Mouse (Mus musculus): ENCODE results near the gene Ermap. TPM values are rescaled to one million over a fixed set of nuclear protein-coding genes. Genes with fewer than 3 reads are reported as not detected.

The Ermap gene
- polyA plus RNA-seq, 1 experiment from 2014 or later = 0.49 TPM

- no peaks in the 10 kb centered on the region for H3K9me3 ChIP-seq (ENCODE audit: control insufficient read depth, low read length)
- no peak overlapping the region for H3K4me2 ChIP-seq (replicated peaks; ENCODE audit: low read depth, low read length)
- no peak overlapping the region for H3K9ac ChIP-seq (ENCODE audit: low read depth, low read length)
- H3K4me1 ChIP-seq (ENCODE audit: control insufficient read depth, insufficient read depth, low read length) = no peaks in the 10 kb centered on the region
- 97% methylated on average over 3 of the region's 3 CpGs for WGBS
- no peak for ATAC-seq (ENCODE audit: low FRiP score, low TSS enrichment)
- H3K4me3 ChIP-seq (ENCODE audit: low read length) = no peak overlapping the region
- H3K27me3 ChIP-seq (ENCODE audit: control insufficient read depth, insufficient read depth, low read length) = no peaks in the 10 kb centered on the region
- H3K36me3 ChIP-seq (ENCODE audit: control insufficient read depth, insufficient read depth, low read length) = peaks cover 41% of the 10 kb centered on the region
- H3K27ac ChIP-seq (ENCODE audit: low read depth, low read length) = no peak overlapping the region
These were observed 34.7 kb upstream of the Ermap start for GRCm38 (mm10) chr4:119224534-119224933.

- H3K9ac ChIP-seq (ENCODE audit: low read depth, low read length) = no peak overlapping the region
- no peaks in the 10 kb centered on the region for H3K4me1 ChIP-seq (ENCODE audit: control insufficient read depth, insufficient read depth, low read length)
- no peak overlapping the region for H3K4me2 ChIP-seq (replicated peaks; ENCODE audit: low read depth, low read length)
- no peak overlapping the region for H3K27ac ChIP-seq (ENCODE audit: low read depth, low read length)
- no peak overlapping the region for H3K4me3 ChIP-seq (ENCODE audit: low read length)
- WGBS = 76% methylated on average over 1 of the region's 1 CpGs
- no peaks in the 10 kb centered on the region for H3K27me3 ChIP-seq (ENCODE audit: control insufficient read depth, insufficient read depth, low read length)
- H3K36me3 ChIP-seq (ENCODE audit: control insufficient read depth, insufficient read depth, low read length) = peaks cover 41% of the 10 kb centered on the region
- ATAC-seq (ENCODE audit: low FRiP score, low TSS enrichment) = no peak
- H3K9me3 ChIP-seq (ENCODE audit: control insufficient read depth, low read length) = no peaks in the 10 kb centered on the region
These were observed 33.9 kb upstream of the Ermap start for GRCm38 (mm10) chr4:119223696-119224095.

DNA sequence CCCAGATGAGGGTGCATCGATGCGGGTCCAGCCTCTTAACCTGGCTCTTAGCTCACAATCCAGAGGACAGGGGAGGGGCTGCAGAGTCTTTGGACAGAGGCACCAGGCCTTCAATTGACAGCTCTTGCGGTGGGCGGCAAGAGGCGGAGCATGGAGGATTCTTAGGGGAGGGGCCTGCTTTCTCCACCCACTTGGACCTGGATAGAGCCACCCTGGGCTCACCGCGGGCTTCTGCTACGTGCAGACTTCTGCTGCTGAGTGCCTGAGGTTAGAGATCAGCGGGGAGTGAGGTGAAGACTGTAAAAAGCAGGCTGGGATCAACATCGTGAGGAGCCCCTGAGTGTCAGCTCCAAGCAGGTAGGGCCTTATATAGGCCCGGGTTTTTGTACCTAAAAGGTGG is 28.4 kb upstream of the Ermap start, which contains the start of gene Tmem269:
Tmem269 (minus strand) TSS at position 49 of the 400 bp plus-strand sequence.
- no peak within 1 kb of the TSS for H3K4me2 ChIP-seq (replicated peaks; ENCODE audit: low read depth, low read length)
- no peaks in the 10 kb centered on the region for H3K9me3 ChIP-seq (ENCODE audit: control insufficient read depth, low read length)
- no peak within 1 kb of the TSS for H3K9ac ChIP-seq (ENCODE audit: low read depth, low read length)
- no peaks in the 10 kb centered on the region for H3K36me3 ChIP-seq (ENCODE audit: control insufficient read depth, insufficient read depth, low read length)
- ATAC-seq (ENCODE audit: low FRiP score, low TSS enrichment) = peak; percentile 45; the same call in 1 of the 2 replicates
- WGBS = 12% methylated on average over 11 of the region's 11 CpGs
- no peak within 1 kb of the TSS for H3K4me3 ChIP-seq (ENCODE audit: low read length)
- no peaks in the 10 kb centered on the region for H3K4me1 ChIP-seq (ENCODE audit: control insufficient read depth, insufficient read depth, low read length)
- no peak within 1 kb of the TSS for H3K27ac ChIP-seq (ENCODE audit: low read depth, low read length)
- H3K27me3 ChIP-seq (ENCODE audit: control insufficient read depth, insufficient read depth, low read length) = no peaks in the 10 kb centered on the region

DNA sequence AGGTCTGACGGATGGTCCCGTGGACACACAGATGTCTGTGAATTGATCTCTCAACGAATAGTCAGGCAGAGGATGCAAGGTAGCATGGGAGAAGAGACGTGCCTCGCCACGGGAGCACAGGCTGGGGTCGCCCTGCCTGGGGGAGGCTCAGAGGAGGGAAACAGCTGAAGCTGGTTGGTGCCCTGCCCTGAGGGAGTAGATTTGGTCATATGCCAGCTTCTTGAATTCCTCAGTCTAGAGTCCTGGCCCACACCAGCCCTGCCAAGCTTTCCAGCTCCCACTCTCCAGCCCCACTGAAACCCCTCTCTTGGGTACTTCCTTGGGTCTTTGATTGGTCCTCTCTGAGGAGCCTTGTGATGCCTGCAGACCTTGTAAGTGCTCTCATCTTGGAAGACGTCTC is 26.9 kb upstream of the Ermap start:
- Histone ChIP-seq H3K9ac (ENCODE audit: low read depth, low read length) (no peak overlapping the region), H3K4me2 (replicated peaks; ENCODE audit: low read depth, low read length) (no peak overlapping the region), H3K4me3 (ENCODE audit: low read length) (no peak overlapping the region), H3K9me3 (ENCODE audit: control insufficient read depth, low read length) (no peaks in the 10 kb centered on the region), H3K27me3 (ENCODE audit: control insufficient read depth, insufficient read depth, low read length) (no peaks in the 10 kb centered on the region), H3K27ac (ENCODE audit: low read depth, low read length) (no peak overlapping the region), H3K4me1 (ENCODE audit: control insufficient read depth, insufficient read depth, low read length) (no peaks in the 10 kb centered on the region), H3K36me3 (ENCODE audit: control insufficient read depth, insufficient read depth, low read length) (no peaks in the 10 kb centered on the region)
- ATAC-seq (ENCODE audit: low FRiP score, low TSS enrichment) = no peak
- WGBS = 73% methylated on average over 8 of the region's 8 CpGs

GRCm38 (mm10) chr4:119204672-119205071 is 14.9 kb upstream of the Ermap start:
- Histone ChIP-seq H3K4me3 (ENCODE audit: low read length) (no peak overlapping the region), H3K4me2 (replicated peaks; ENCODE audit: low read depth, low read length) (no peak overlapping the region), H3K27ac (ENCODE audit: low read depth, low read length) (no peak overlapping the region), H3K4me1 (ENCODE audit: control insufficient read depth, insufficient read depth, low read length) (no peaks in the 10 kb centered on the region), H3K9me3 (ENCODE audit: control insufficient read depth, low read length) (no peaks in the 10 kb centered on the region), H3K36me3 (ENCODE audit: control insufficient read depth, insufficient read depth, low read length) (peaks cover 9% of the 10 kb centered on the region; the same call in 1 of the 2 replicates), H3K9ac (ENCODE audit: low read depth, low read length) (no peak overlapping the region), H3K27me3 (ENCODE audit: control insufficient read depth, insufficient read depth, low read length) (no peaks in the 10 kb centered on the region)
- WGBS = 20% methylated on average over 8 of the region's 8 CpGs
- ATAC-seq (ENCODE audit: low FRiP score, low TSS enrichment) = peak; percentile 44; the same call in 1 of the 2 replicates

GRCm38 (mm10) chr4:119198105-119198504 is 8.3 kb upstream of the Ermap start:
- Histone ChIP-seq H3K4me3 (ENCODE audit: low read length) (no peak overlapping the region), H3K9me3 (ENCODE audit: control insufficient read depth, low read length) (no peaks in the 10 kb centered on the region), H3K9ac (ENCODE audit: low read depth, low read length) (no peak overlapping the region), H3K36me3 (ENCODE audit: control insufficient read depth, insufficient read depth, low read length) (peaks cover 18% of the 10 kb centered on the region; the same call in 1 of the 2 replicates), H3K27ac (ENCODE audit: low read depth, low read length) (no peak overlapping the region), H3K4me1 (ENCODE audit: control insufficient read depth, insufficient read depth, low read length) (no peaks in the 10 kb centered on the region), H3K27me3 (ENCODE audit: control insufficient read depth, insufficient read depth, low read length) (no peaks in the 10 kb centered on the region), H3K4me2 (replicated peaks; ENCODE audit: low read depth, low read length) (no peak overlapping the region)
- ATAC-seq (ENCODE audit: low FRiP score, low TSS enrichment) = no peak
- WGBS = 87% methylated on average over 6 of the region's 6 CpGs

DNA sequence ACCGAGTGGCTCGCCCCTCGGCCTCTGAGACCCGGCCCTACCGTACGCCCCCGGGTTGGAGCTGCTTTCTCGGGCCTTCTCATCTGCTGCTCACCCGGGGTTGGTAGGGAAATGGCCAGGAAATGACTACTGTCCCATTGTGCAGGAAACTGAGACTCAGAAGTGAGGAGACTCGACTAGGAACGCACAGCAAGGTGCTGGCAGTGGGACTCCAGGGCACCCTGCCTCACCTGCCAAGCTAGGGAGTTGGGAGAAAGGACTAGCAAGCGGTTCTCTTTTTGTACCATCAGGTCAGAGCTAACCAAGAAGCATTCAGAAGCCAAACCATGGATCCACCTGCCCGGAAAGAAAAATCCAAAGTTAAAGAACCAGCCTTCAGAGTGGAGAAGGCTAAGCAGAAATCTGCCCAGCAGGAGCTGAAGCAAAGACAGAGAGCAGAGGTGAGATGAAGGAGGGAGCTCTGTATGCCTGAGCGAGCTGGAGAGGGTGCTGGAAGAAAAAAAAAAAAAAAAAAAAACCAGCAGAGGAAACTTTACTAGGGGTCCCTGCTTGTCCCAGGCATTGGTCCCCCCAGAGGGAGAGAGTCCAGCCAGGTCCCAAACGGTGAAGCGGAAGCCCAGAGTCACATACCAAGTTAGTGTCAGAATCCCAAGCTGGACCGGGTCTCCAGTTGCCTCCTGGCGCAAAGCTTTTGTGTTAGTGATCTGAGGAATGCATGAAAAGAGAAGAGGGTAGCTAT is 5.9 kb upstream of the Ermap start:
- Histone ChIP-seq H3K27me3 (ENCODE audit: control insufficient read depth, insufficient read depth, low read length) (no peaks in the 10 kb centered on the region), H3K9me3 (ENCODE audit: control insufficient read depth, low read length) (no peaks in the 10 kb centered on the region), H3K27ac (ENCODE audit: low read depth, low read length) (peak overlapping the region; percentile 24; the same call in 1 of the 2 replicates), H3K4me2 (replicated peaks; ENCODE audit: low read depth, low read length) (peak overlapping the region; percentile 72), H3K9ac (ENCODE audit: low read depth, low read length) (peak overlapping the region; percentile 85), H3K36me3 (ENCODE audit: control insufficient read depth, insufficient read depth, low read length) (peaks cover 11% of the 10 kb centered on the region; the same call in 1 of the 2 replicates), H3K4me1 (ENCODE audit: control insufficient read depth, insufficient read depth, low read length) (no peaks in the 10 kb centered on the region), H3K4me3 (ENCODE audit: low read length) (peak overlapping the region; percentile 87)
- WGBS = 10% methylated on average over 18 of the region's 18 CpGs
- ATAC-seq (ENCODE audit: low FRiP score, low TSS enrichment) = no peak; the same call in 1 of the 2 replicates

GRCm38 (mm10) chr4:119194909-119195581 is 5.2 kb upstream of the Ermap start, which contains the start of gene Svbp:
Gene Svbp (plus strand): TSS chr4:119195306.
- Histone ChIP-seq H3K27ac (ENCODE audit: low read depth, low read length) (peak within 1 kb of the TSS; percentile 24; the same call in 1 of the 2 replicates), H3K36me3 (ENCODE audit: control insufficient read depth, insufficient read depth, low read length) (peaks cover 9% of the 10 kb centered on the region; the same call in 1 of the 2 replicates), H3K4me1 (ENCODE audit: control insufficient read depth, insufficient read depth, low read length) (no peaks in the 10 kb centered on the region), H3K27me3 (ENCODE audit: control insufficient read depth, insufficient read depth, low read length) (no peaks in the 10 kb centered on the region), H3K9me3 (ENCODE audit: control insufficient read depth, low read length) (no peaks in the 10 kb centered on the region), H3K9ac (ENCODE audit: low read depth, low read length) (peak within 1 kb of the TSS; percentile 85), H3K4me2 (replicated peaks; ENCODE audit: low read depth, low read length) (peak within 1 kb of the TSS; percentile 72), H3K4me3 (ENCODE audit: low read length) (peak within 1 kb of the TSS; percentile 87)
- WGBS = under 1% methylated on average over 45 of the region's 47 CpGs
- ATAC-seq (ENCODE audit: low FRiP score, low TSS enrichment) = peak; percentile 97

GRCm38 (mm10) chr4:119192757-119193156 is 2.9 kb upstream of the Ermap start:
- Histone ChIP-seq H3K27ac (ENCODE audit: low read depth, low read length) (no peak overlapping the region), H3K4me3 (ENCODE audit: low read length) (no peak overlapping the region), H3K4me1 (ENCODE audit: control insufficient read depth, insufficient read depth, low read length) (no peaks in the 10 kb centered on the region), H3K9me3 (ENCODE audit: control insufficient read depth, low read length) (no peaks in the 10 kb centered on the region), H3K27me3 (ENCODE audit: control insufficient read depth, insufficient read depth, low read length) (no peaks in the 10 kb centered on the region), H3K9ac (ENCODE audit: low read depth, low read length) (no peak overlapping the region), H3K36me3 (ENCODE audit: control insufficient read depth, insufficient read depth, low read length) (0 out of 2 replicates have a peak, but pooled peaks cover 3% of the 10 kb centered on the region), H3K4me2 (replicated peaks; ENCODE audit: low read depth, low read length) (no peak overlapping the region)
- ATAC-seq (ENCODE audit: low FRiP score, low TSS enrichment) = no peak
- WGBS = 93% methylated on average over 4 of the region's 4 CpGs

Measured in kidney, embryonic 14.5 days (tissue).